Mouse (Mus musculus) heart, postnatal 0 days (tissue): ENCODE measurements around the gene Oprd1. TPM values are rescaled to one million over a fixed set of nuclear protein-coding genes. Genes with fewer than 3 reads are reported as not detected.
A peak's percentile ranks its signal among the peaks of the same experiment; 100 is the strongest.

Experiments used
- ATAC-seq: fragments of 200-750 bp; cut with Nextera tagmentation; 2 replicates; pipeline ENCODE4 v1.8.0; 2017; ENCODE audit warnings: low read depth, moderate number of reproducible peaks, moderate library complexity; ENCODE audit not compliant: insufficient read depth
- DNase-seq: peaks from one replicate; pipeline ENCODE4 v3.0.0-alpha.2; 2016; ENCODE audit warnings: low spot score
- H3K27ac ChIP-seq: fragments of 300-500 bp; sonication (generic); 2 replicates; pipeline ENCODE4 v1.5.1; 2014; ENCODE audit warnings: low read depth, mild to moderate bottlenecking
- H3K27me3 ChIP-seq: fragments of 300-500 bp; sonication (generic); 2 replicates; pipeline ENCODE4 v1.6.1; 2014; ENCODE audit warnings: low read length, mixed read lengths; ENCODE audit not compliant: control insufficient read depth, insufficient read depth
- H3K36me3 ChIP-seq: fragments of 300-500 bp; sonication (generic); replicated peaks from 2 replicates; pipeline ENCODE4 v1.6.1; 2014; ENCODE audit warnings: low read length, mixed read lengths; ENCODE audit not compliant: control insufficient read depth, insufficient read depth
- H3K4me1 ChIP-seq: fragments of 300-500 bp; sonication (generic); 2 replicates; pipeline ENCODE4 v1.6.1; 2014; ENCODE audit warnings: antibody characterized with exemption; ENCODE audit not compliant: control insufficient read depth, insufficient read depth
- H3K4me2 ChIP-seq: fragments of 300-500 bp; sonication (generic); 2 replicates; pipeline ENCODE4 v1.6.1; 2014; ENCODE audit warnings: low read depth, mild to moderate bottlenecking, low read length, moderate library complexity
- H3K4me3 ChIP-seq: fragments of 300-500 bp; sonication (generic); 2 replicates; pipeline ENCODE4 v1.5.1; 2014; ENCODE audit warnings: low read depth, low read length
- H3K9ac ChIP-seq: fragments of 300-500 bp; sonication (generic); replicated peaks from 2 replicates; pipeline ENCODE4 v1.6.1; 2014; ENCODE audit warnings: low read depth, low read length, mixed read lengths
- H3K9me3 ChIP-seq: fragments of 300-500 bp; sonication (generic); replicated peaks from 2 replicates; pipeline ENCODE4 v1.6.1; 2016; ENCODE audit warnings: low read length; ENCODE audit not compliant: control insufficient read depth
- CTCF ChIP-seq: IDR thresholded peaks from 2 replicates; pipeline ENCODE4 v1.5.1; 2016; ENCODE audit warnings: antibody characterized with exemption, control low read depth, low read depth
- EP300 ChIP-seq: IDR thresholded peaks from 2 replicates; pipeline ENCODE4 v1.6.1; 2016; ENCODE audit warnings: antibody characterized with exemption, low read depth
- WGBS: fragments of 180-500 bp; shearing (Covaris S2); extraction: QIAGEN DNeasy Blood & Tissue Kit; methylation state at CpG from one replicate; pipeline ENCODE4 v1.1.7; 2014; 5-methylcytosine and 5-hydroxymethylcytosine counted together
- polyA plus RNA-seq: library from polyadenylated mRNA; unstranded; fragments of >200 nt; fragmentation: Nextera tagmentation; extraction: Ambion mirVana; gene quantifications from 2 replicates; pipeline ENCODE4 v1.2.1, GENCODE M21; 2015
- total RNA-seq: library from RNA; depleted of rRNA; stranded (reverse); fragments of >200 nt; gene quantifications from 2 replicates; pipeline ENCODE4 v1.2.3, GENCODE M21; 2014; ENCODE audit warnings: low replicate concordance

The Oprd1 gene
- total and polyA plus RNA-seq, 2 experiments from 2014 or later, result 0.70 to 1.1 TPM

- no peaks in the 10 kb centered on the region for H3K36me3 ChIP-seq
- no peak for ATAC-seq
- H3K27ac ChIP-seq, result peak overlapping the region; percentile 80
- peak overlapping the region; percentile 42 for H3K4me2 ChIP-seq
- no peaks in the 10 kb centered on the region for H3K9me3 ChIP-seq
- H3K4me1 ChIP-seq, result peaks cover 38% of the 10 kb centered on the region
- H3K27me3 ChIP-seq, result no peaks in the 10 kb centered on the region
- WGBS, result 13% methylated on average over 7 of the region's 7 CpGs
- TF ChIP-seq EP300, result no peak; the same call in 1 of the 2 replicates
- no peak for TF ChIP-seq CTCF
- 0 out of 2 replicates have a peak overlapping the region, but pooled peaks have one; percentile 7 for H3K4me3 ChIP-seq
- peak; percentile 56 for DNase-seq
- no peak overlapping the region; the same call in 1 of the 2 replicates for H3K9ac ChIP-seq
These were observed 66.8 kb downstream of the Oprd1 start for GRCm38 (mm10) chr4:132077445-132077844.

GRCm38 (mm10) chr4:132076480-132077405 is 67.5 kb downstream of the Oprd1 start:
- Histone ChIP-seq H3K4me2 (peak overlapping the region; percentile 42), H3K36me3 (no peaks in the 10 kb centered on the region), H3K4me3 (peak overlapping the region; percentile 7; the same call in 1 of the 2 replicates), H3K4me1 (peaks cover 38% of the 10 kb centered on the region), H3K27me3 (no peaks in the 10 kb centered on the region), H3K9ac (no peak overlapping the region; the same call in 1 of the 2 replicates), H3K27ac (peak overlapping the region; percentile 80), H3K9me3 (no peaks in the 10 kb centered on the region)
- DNase-seq (peak; percentile 89), ATAC-seq (peak; percentile 36)
- no peak for TF ChIP-seq CTCF
- TF ChIP-seq EP300, result peak; percentile 41; the same call in 1 of the 2 replicates
- WGBS, result 14% methylated on average over 20 of the region's 20 CpGs

- 54% methylated on average over 1 of the region's 1 CpGs for WGBS
- Histone ChIP-seq H3K4me3 (no peak overlapping the region), H3K36me3 (no peaks in the 10 kb centered on the region), H3K4me2 (peak overlapping the region; percentile 81), H3K9ac (no peak overlapping the region), H3K27ac (peak overlapping the region; percentile 80), H3K27me3 (no peaks in the 10 kb centered on the region), H3K4me1 (peaks cover 38% of the 10 kb centered on the region), H3K9me3 (no peaks in the 10 kb centered on the region)
- ATAC-seq (no peak), DNase-seq (no peak)
- TF ChIP-seq CTCF (no peak), EP300 (no peak)
These were observed 68.5 kb downstream of the Oprd1 start for GRCm38 (mm10) chr4:132075796-132076195.

DNA sequence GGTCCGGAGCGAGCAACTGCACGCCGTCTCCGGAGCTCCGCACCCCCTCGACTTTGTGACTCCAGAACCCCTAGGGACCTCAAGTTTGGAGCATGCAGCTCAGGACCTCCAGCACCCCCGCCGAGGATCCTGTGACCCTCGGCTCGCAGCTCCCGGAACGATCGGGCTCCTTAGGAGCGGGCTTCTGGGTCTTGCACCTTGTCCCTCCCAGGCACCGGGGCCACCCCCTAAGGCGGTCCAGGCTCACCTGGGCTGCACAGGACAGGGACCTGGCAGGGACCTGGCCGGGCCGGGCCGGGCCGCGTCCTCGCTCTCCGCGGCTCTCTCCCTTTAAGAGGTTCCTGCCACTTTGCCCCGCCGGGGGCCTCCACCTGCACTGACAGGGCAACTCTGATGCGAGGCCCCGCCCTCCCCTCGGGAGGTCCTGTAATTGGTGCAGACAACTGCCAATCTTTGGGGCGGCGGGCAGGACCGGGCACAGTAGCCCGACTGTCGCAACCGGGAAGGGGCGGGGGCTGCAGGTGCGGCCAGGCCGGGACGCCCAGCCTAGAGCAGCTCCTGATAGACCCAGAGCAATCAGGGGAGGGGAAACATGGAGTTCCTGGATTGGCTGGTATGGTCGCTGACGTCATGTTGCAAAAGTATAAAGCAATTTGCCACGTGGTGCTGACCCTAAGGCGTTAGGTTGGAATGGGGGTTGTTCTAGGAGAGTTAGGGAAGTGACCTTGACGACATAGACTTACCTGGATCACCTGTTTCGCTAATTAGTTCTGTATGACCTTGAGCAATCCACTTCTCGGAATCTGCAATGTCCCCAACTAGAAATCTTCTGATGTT is 69.1 kb downstream of the Oprd1 start, which contains the start of gene Epb41:
TSS of gene Epb41 (minus strand) at position 389 of the 837 bp plus-strand sequence.
- DNase-seq (peak; percentile 92), ATAC-seq (peak; percentile 91)
- Histone ChIP-seq H3K9me3 (no peaks in the 10 kb centered on the region), H3K36me3 (no peaks in the 10 kb centered on the region), H3K4me3 (peak within 1 kb of the TSS; percentile 77), H3K9ac (peak within 1 kb of the TSS; percentile 80), H3K4me2 (peak within 1 kb of the TSS; percentile 81), H3K27ac (peak within 1 kb of the TSS; percentile 80), H3K4me1 (peaks cover 38% of the 10 kb centered on the region), H3K27me3 (no peaks in the 10 kb centered on the region)
- no peak for TF ChIP-seq CTCF
- TF ChIP-seq EP300, result peak; percentile 70
- 1% methylated on average over 46 of the region's 47 CpGs for WGBS
